Mouse (Mus musculus) B cell, adult 2 months (primary cell): ENCODE measurements at regions not wholly inside any gene's neighbourhood (a gene's known extent, or its start where the extent isn't known, plus 50 kb on each side); places are given as distances from the start of the nearest gene placed in this dataset.
"Not testable (repeated sequence)": the region's sequence is repeated elsewhere in the genome, so short reads cannot be mapped to it uniquely, and the experiment has no call there.

Experiments
- DNase-seq, 2 experiments: peaks; one replicate each; pipeline ENCODE4 v3.0.0; 2022

- DNase-seq: no peak
Measured at GRCm38 (mm10) chr3:83416536-83416935, 288.8 kb downstream of the Dchs2 start.

- DNase-seq: no peak
Measured at GRCm38 (mm10) chr3:83424267-83424666, 296.5 kb downstream of the Dchs2 start.

- DNase-seq: no peak
Measured at GRCm38 (mm10) chr3:83429376-83429775, 301.6 kb downstream of the Dchs2 start.

- DNase-seq: no peak
Measured at GRCm38 (mm10) chr3:83446154-83446667, 318.5 kb downstream of the Dchs2 start.

GRCm38 (mm10) chr3:83450662-83451061, 315.5 kb upstream of the Sfrp2 start:
- no peak for DNase-seq

- DNase-seq: no peak
Measured at GRCm38 (mm10) chr3:83451317-83451716, 314.8 kb upstream of the Sfrp2 start.

GRCm38 (mm10) chr3:83453462-83453861, 312.7 kb upstream of the Sfrp2 start:
- no peak for DNase-seq

GRCm38 (mm10) chr3:83458450-83458849, 307.7 kb upstream of the Sfrp2 start:
- DNase-seq: no peak

GRCm38 (mm10) chr3:83479251-83479650, 286.9 kb upstream of the Sfrp2 start:
- DNase-seq: no peak

GRCm38 (mm10) chr3:83480176-83480575, 285.9 kb upstream of the Sfrp2 start:
- no peak for DNase-seq

GRCm38 (mm10) chr3:83486192-83486716, 279.9 kb upstream of the Sfrp2 start:
- DNase-seq: no peak

GRCm38 (mm10) chr3:83495584-83495983, 270.5 kb upstream of the Sfrp2 start:
- no peak for DNase-seq

- no peak for DNase-seq
Measured at GRCm38 (mm10) chr3:83503901-83504300, 262.2 kb upstream of the Sfrp2 start.

GRCm38 (mm10) chr3:83516614-83517013, 249.5 kb upstream of the Sfrp2 start:
- DNase-seq: no peak

- DNase-seq: no peak
Measured at GRCm38 (mm10) chr3:83517914-83518635, 248.0 kb upstream of the Sfrp2 start.

GRCm38 (mm10) chr3:83530243-83530847, 235.8 kb upstream of the Sfrp2 start:
- no peak for DNase-seq

GRCm38 (mm10) chr3:83536624-83537023, 229.5 kb upstream of the Sfrp2 start:
- not testable (repeated sequence) for DNase-seq

- no peak for DNase-seq
Measured at GRCm38 (mm10) chr3:83537231-83537630, 228.9 kb upstream of the Sfrp2 start.

GRCm38 (mm10) chr3:83537711-83538110, 228.4 kb upstream of the Sfrp2 start:
- DNase-seq: no peak

GRCm38 (mm10) chr3:83538898-83539297, 227.2 kb upstream of the Sfrp2 start:
- DNase-seq: no peak

- DNase-seq: no peak
Measured at GRCm38 (mm10) chr3:83540997-83541932, 224.9 kb upstream of the Sfrp2 start.

- DNase-seq: no peak
Measured at GRCm38 (mm10) chr3:83552516-83553139, 213.5 kb upstream of the Sfrp2 start.

GRCm38 (mm10) chr3:83553858-83554257, 212.3 kb upstream of the Sfrp2 start:
- DNase-seq: no peak
